Comparison of ENCODE assay signal across 32 mouse cellular contexts in genomic region chr19:5943404-5943803, GRCm38 (mm10). TPM values are rescaled to one million over a fixed set of nuclear protein-coding genes. Genes with fewer than 3 reads are reported as not detected.
DNase-seq lines count a peak whose midpoint lies in the region; ATAC-seq and TF ChIP-seq lines count a peak whose summit lies in the region.
"Had no signal": no experiment of that assay in that cellular context is flagged by ENCODE, and none has a peak within 500 bp of the region (broad histone marks: within the 10 kb centered on the region; RNA-seq: fewer than 3 reads in every experiment).

No protein-coding gene starts in this region.

- no peaks in the 10 kb centered on the region for H3K9me3 ChIP-seq in heart, embryonic 11.5 days (replicated peaks; ENCODE audit: control insufficient read depth, low read length)
- H3K9me3 ChIP-seq in stomach, embryonic 16.5 days (replicated peaks; ENCODE audit: control insufficient read depth, low read length), result no peaks in the 10 kb centered on the region
- H3K9me3 ChIP-seq: embryonic facial prominence, embryonic 12.5 days; forebrain, embryonic 12.5 days; forebrain, embryonic 15.5 days; G1E; heart, embryonic 15.5 days; hindbrain, embryonic 10.5 days; hindbrain, embryonic 13.5 days; intestine, embryonic 15.5 days had no signal

- peak; percentile 38 for DNase-seq in gastrocnemius, adult 2 months
- no peak for DNase-seq in gastrocnemius, postnatal 10 days
- no peak for DNase-seq in heart, postnatal 4 days
- no peak for DNase-seq in layer of hippocampus, adult 2 months (ENCODE audit: low spot score in 2 of 2)
- no peak for DNase-seq in layer of hippocampus, adult 11-12 months (ENCODE audit: low spot score)
- DNase-seq in left cerebral cortex, adult 8-10 months (ENCODE audit: low spot score in 2 of 2), result no peak
- DNase-seq: adrenal gland, postnatal 10 days; adrenal gland, postnatal 36 days; B cell, adult 2 months; cerebellum, adult 18-20 months; cerebellum, adult 9-10 months; cerebellum, postnatal 14 days; gastrocnemius, postnatal 14 days; heart, adult 18-20 months; heart, postnatal 14 days; kidney, adult 11 months had no signal

- 0 out of 2 replicates have a peak overlapping the region, but pooled peaks have one; percentile 30 for H3K9ac ChIP-seq in heart, embryonic 11.5 days (ENCODE audit: low read depth, low read length)
- no peak overlapping the region for H3K9ac ChIP-seq in stomach, embryonic 16.5 days (ENCODE audit: low read length)
- H3K9ac ChIP-seq: embryonic facial prominence, embryonic 12.5 days; forebrain, embryonic 12.5 days; forebrain, embryonic 15.5 days; heart, embryonic 15.5 days; intestine, embryonic 15.5 days had no signal

- intact Hi-C loops in gastrocnemius, adult 2 months (cut with DNase I), result loop anchor here (2.0 kb wide), 1 partner anchor 13 kb away; no protein-coding TSS in a partner anchor

- no peak for ATAC-seq in heart, embryonic 11.5 days (replicated peaks; ENCODE audit: insufficient number of reproducible peaks, low FRiP score, low TSS enrichment)
- no peak for ATAC-seq in stomach, embryonic 16.5 days (ENCODE audit: insufficient read depth, low FRiP score)
- ATAC-seq: forebrain, embryonic 15.5 days; hindbrain, embryonic 16.5 days; intestine, embryonic 15.5 days; Patski had no signal

- no peak overlapping the region for H3K4me3 ChIP-seq in gastrocnemius, adult 2 months
- H3K4me3 ChIP-seq in heart, embryonic 11.5 days (ENCODE audit: low read depth, low read length), result no peak overlapping the region
- no peak overlapping the region for H3K4me3 ChIP-seq in layer of hippocampus, adult 2 months
- H3K4me3 ChIP-seq in stomach, embryonic 16.5 days (replicated peaks; ENCODE audit: low read length), result no peak overlapping the region
- H3K4me3 ChIP-seq: embryonic facial prominence, embryonic 12.5 days; erythroblast, embryonic 14.5 days; forebrain, embryonic 12.5 days; forebrain, embryonic 15.5 days; heart, embryonic 15.5 days; hindbrain, embryonic 10.5 days; hindbrain, embryonic 13.5 days; intestine, embryonic 15.5 days had no signal

- H3K27ac ChIP-seq in gastrocnemius, adult 2 months, result peak overlapping the region; percentile 91
- no peak overlapping the region for H3K27ac ChIP-seq in heart, embryonic 11.5 days (ENCODE audit: low read depth, low read length)
- H3K27ac ChIP-seq in layer of hippocampus, adult 2 months, result peak overlapping the region; percentile 39; the same call in 1 of the 2 replicates
- H3K27ac ChIP-seq in stomach, embryonic 16.5 days (ENCODE audit: low read length), result 0 out of 2 replicates have a peak overlapping the region, but pooled peaks have one; percentile 8
- H3K27ac ChIP-seq: embryonic facial prominence, embryonic 12.5 days; forebrain, embryonic 12.5 days; forebrain, embryonic 15.5 days; hindbrain, embryonic 10.5 days; hindbrain, embryonic 13.5 days; intestine, embryonic 15.5 days had no signal

- peaks cover 39% of the 10 kb centered on the region for H3K4me1 ChIP-seq in heart, embryonic 11.5 days (ENCODE audit: control insufficient read depth, insufficient read depth, low read length)
- H3K4me1 ChIP-seq in stomach, embryonic 16.5 days (ENCODE audit: control insufficient read depth, insufficient read depth, low read length), result peaks cover 37% of the 10 kb centered on the region
- H3K4me1 ChIP-seq: embryonic facial prominence, embryonic 12.5 days had no signal

- 88% methylated on average over 15 of the region's 15 CpGs for WGBS in heart, embryonic 11.5 days (ENCODE audit: insufficient replicate concordance)
- WGBS in stomach, embryonic 16.5 days, result 93% methylated on average over 15 of the region's 15 CpGs

- peaks cover 30% of the 10 kb centered on the region for H3K36me3 ChIP-seq in heart, embryonic 11.5 days (ENCODE audit: control insufficient read depth, insufficient read depth, low read length)
- H3K36me3 ChIP-seq in stomach, embryonic 16.5 days (ENCODE audit: control insufficient read depth, insufficient read depth, low read length), result no peaks in the 10 kb centered on the region
- H3K36me3 ChIP-seq: forebrain, embryonic 15.5 days had no signal

- no peak for TF ChIP-seq CTCF in gastrocnemius, adult 2 months (IDR thresholded peaks at IDR 0.05)
- no peak for TF ChIP-seq CTCF in layer of hippocampus, adult 2 months (conservative IDR thresholded peaks at IDR 0.05)

- H3K4me2 ChIP-seq in heart, embryonic 11.5 days, result no peak overlapping the region
- H3K4me2 ChIP-seq in stomach, embryonic 16.5 days (ENCODE audit: low read depth, low read length), result no peak overlapping the region
- H3K4me2 ChIP-seq: embryonic facial prominence, embryonic 12.5 days; forebrain, embryonic 12.5 days; forebrain, embryonic 15.5 days; heart, embryonic 15.5 days; hindbrain, embryonic 13.5 days; intestine, embryonic 15.5 days had no signal

- H3K27me3 ChIP-seq in heart, embryonic 11.5 days (ENCODE audit: control insufficient read depth, insufficient read depth, low read length), result no peaks in the 10 kb centered on the region
- H3K27me3 ChIP-seq in stomach, embryonic 16.5 days (ENCODE audit: control insufficient read depth, insufficient read depth, low read length), result no peaks in the 10 kb centered on the region
- H3K27me3 ChIP-seq: CH12.LX; embryonic facial prominence, embryonic 12.5 days; forebrain, embryonic 12.5 days; forebrain, embryonic 15.5 days; heart, embryonic 15.5 days; hindbrain, embryonic 13.5 days; intestine, embryonic 15.5 days; Patski had no signal

RNA-seq across cellular contexts. Expression of gene Cdc42ep2, which starts 18.8 kb away (rescaled TPM):
- total RNA-seq in gastrocnemius, adult 2 months (2021), result 10 to 100 TPM in 1 of 2 experiments, 1 to 10 TPM in 1; 8.2 to 14.3 TPM
- 10 to 100 TPM; 16.6 to 20.9 TPM for total RNA-seq in gastrocnemius, postnatal 10 days (2021)
- 6.3 and 7.6 TPM in 2 replicates for polyA plus RNA-seq in heart, embryonic 11.5 days (2014; fragmentation: Nextera tagmentation; extraction: Ambion mirVana)
- 10 to 100 TPM; 14.2 to 14.7 TPM for total RNA-seq in heart, postnatal 4 days (2021)
- total RNA-seq in layer of hippocampus, adult 2 months (2021), result 1 to 10 TPM; 3.4 to 3.8 TPM
- polyA plus RNA-seq in stomach, embryonic 16.5 days (2015; fragmentation: Nextera tagmentation; extraction: Ambion mirVana), result 13.4 and 13.9 TPM in 2 replicates
- total RNA-seq in left cerebral cortex, adult 8-10 months (2022), result 1 to 10 TPM; 6.1 to 7.4 (median 6.4) TPM

RNA-seq across cellular contexts. Expression of gene Pola2, which starts 20.6 kb away (rescaled TPM):
- total RNA-seq in gastrocnemius, adult 2 months (2021), result 1 to 10 TPM; 8.9 to 9.2 TPM
- 10 to 100 TPM; 13.7 to 18.7 TPM for total RNA-seq in gastrocnemius, postnatal 10 days (2021)
- 58.9 and 59.2 TPM in 2 replicates for polyA plus RNA-seq in heart, embryonic 11.5 days (2014; fragmentation: Nextera tagmentation; extraction: Ambion mirVana)
- 10 to 100 TPM; 32.9 to 37.1 TPM for total RNA-seq in heart, postnatal 4 days (2021)
- 1 to 10 TPM; 6.2 to 6.6 TPM for total RNA-seq in layer of hippocampus, adult 2 months (2021)
- polyA plus RNA-seq in stomach, embryonic 16.5 days (2015; fragmentation: Nextera tagmentation; extraction: Ambion mirVana), result 49.6 and 50.4 TPM in 2 replicates
- 1 to 10 TPM; 4.4 to 6.6 (median 5.6) TPM for total RNA-seq in left cerebral cortex, adult 8-10 months (2022)

RNA-seq across cellular contexts. Expression of gene Dpf2, which starts 30.6 kb away (rescaled TPM):
- 10 to 100 TPM; 87.8 to 88.4 TPM for total RNA-seq in gastrocnemius, adult 2 months (2021)
- total RNA-seq in gastrocnemius, postnatal 10 days (2021), result 10 to 100 TPM; 86.8 to 90.9 TPM
- polyA plus RNA-seq in heart, embryonic 11.5 days (2014; fragmentation: Nextera tagmentation; extraction: Ambion mirVana), result 105 and 119 TPM in 2 replicates
- 100 to 1,000 TPM; 111 to 119 TPM for total RNA-seq in heart, postnatal 4 days (2021)
- 10 to 100 TPM; 94.1 to 95.3 TPM for total RNA-seq in layer of hippocampus, adult 2 months (2021)
- polyA plus RNA-seq in stomach, embryonic 16.5 days (2015; fragmentation: Nextera tagmentation; extraction: Ambion mirVana), result 117 and 127 TPM in 2 replicates
- 10 to 100 TPM; 76.4 to 87.8 (median 81.6) TPM for total RNA-seq in left cerebral cortex, adult 8-10 months (2022)

RNA-seq across cellular contexts. Expression of gene Slc22a20, which starts 42.5 kb away (rescaled TPM):
- not detected for total RNA-seq in gastrocnemius, adult 2 months (2021)
- not detected for total RNA-seq in gastrocnemius, postnatal 10 days (2021)
- polyA plus RNA-seq in heart, embryonic 11.5 days (2014; fragmentation: Nextera tagmentation; extraction: Ambion mirVana), result not detected in 2 replicates
- not detected for total RNA-seq in heart, postnatal 4 days (2021)
- total RNA-seq in layer of hippocampus, adult 2 months (2021), result not detected
- polyA plus RNA-seq in stomach, embryonic 16.5 days (2015; fragmentation: Nextera tagmentation; extraction: Ambion mirVana), result not detected in 2 replicates
- not detected for total RNA-seq in left cerebral cortex, adult 8-10 months (2022)
- total RNA-seq: adrenal gland, adult 18-20 months; adrenal gland, postnatal 10 days; adrenal gland, postnatal 36 days; CH12.LX; G1E; gastrocnemius, postnatal 14 days; gastrocnemius, postnatal 4 days; heart, adult 18-20 months; heart, postnatal 14 days had no signal
- polyA plus RNA-seq: embryonic facial prominence, embryonic 12.5 days; erythroblast, embryonic 14.5 days; forebrain, embryonic 12.5 days; forebrain, embryonic 15.5 days; G1E; heart, embryonic 15.5 days; hindbrain, embryonic 10.5 days; hindbrain, embryonic 13.5 days; hindbrain, embryonic 16.5 days; intestine, embryonic 15.5 days; Patski had no signal

RNA-seq across cellular contexts. Expression of gene Tigd3, which starts 49.5 kb away (rescaled TPM):
- total RNA-seq in gastrocnemius, adult 2 months (2021), result under 1 TPM; 0.10 to 0.20 TPM
- under 1 TPM; 0.82 to 0.95 TPM for total RNA-seq in gastrocnemius, postnatal 10 days (2021)
- 1.5 and 2.6 TPM in 2 replicates for polyA plus RNA-seq in heart, embryonic 11.5 days (2014; fragmentation: Nextera tagmentation; extraction: Ambion mirVana)
- 1 to 10 TPM; 2.0 TPM for total RNA-seq in heart, postnatal 4 days (2021)
- total RNA-seq in layer of hippocampus, adult 2 months (2021), result 1 to 10 TPM; 2.5 to 3.2 TPM
- polyA plus RNA-seq in stomach, embryonic 16.5 days (2015; fragmentation: Nextera tagmentation; extraction: Ambion mirVana), result 1.7 and 1.8 TPM in 2 replicates
- 1 to 10 TPM; 3.9 to 5.6 (median 5.0) TPM for total RNA-seq in left cerebral cortex, adult 8-10 months (2022)
